Mouse (Mus musculus) E14TG2a.4 (cell line): Measurements from ENCODE around the gene Slc35g2.

ENCODE experiments used
- H3K27me3 ChIP-seq: 2 replicates; pipeline ENCODE4 v1.6.1; 2014; ENCODE audit warnings: low read length, control low read depth; ENCODE audit not compliant: insufficient read depth
- H3K36me3 ChIP-seq: 2 replicates; pipeline ENCODE4 v1.6.1; 2014; ENCODE audit warnings: low read length, control low read depth; ENCODE audit not compliant: insufficient read depth
- H3K4me1 ChIP-seq: replicated peaks from 2 replicates; pipeline ENCODE4 v1.6.1; 2014; ENCODE audit warnings: low read depth, low read length, control low read depth
- H3K4me3 ChIP-seq: replicated peaks from 2 replicates; pipeline ENCODE4 v1.5.1; 2014; ENCODE audit warnings: mild to moderate bottlenecking, low read length
- H3K9me3 ChIP-seq: 2 replicates; pipeline ENCODE4 v1.6.1; 2014; ENCODE audit warnings: low read length, control low read depth
- CTCF ChIP-seq: conservative IDR thresholded peaks from 2 replicates; pipeline ENCODE4 v1.5.1; 2014; ENCODE audit warnings: low read length
- NANOG ChIP-seq: IDR thresholded peaks from 2 replicates; pipeline ENCODE4 v1.6.1; 2014; ENCODE audit warnings: borderline replicate concordance, low read length, mixed read lengths
- POU5F1 ChIP-seq: IDR thresholded peaks from 2 replicates; pipeline ENCODE4 v1.6.1; 2014; ENCODE audit warnings: low read length, borderline replicate concordance

Gene Slc35g2

GRCm38 (mm10) chr9:100570626-100571233, at the start of gene Slc35g2:
Gene Slc35g2, minus strand, starts transcription at chr9:100571090.
- TF ChIP-seq POU5F1 (no peak), NANOG (no peak), CTCF (no peak)
- Histone ChIP-seq H3K9me3 (no peaks in the 10 kb centered on the region), H3K36me3 (no peaks in the 10 kb centered on the region), H3K4me3 (peak within 1 kb of the TSS; percentile 83), H3K4me1 (peaks cover 11% of the 10 kb centered on the region), H3K27me3 (peaks cover 70% of the 10 kb centered on the region)

- TF ChIP-seq CTCF (no peak), POU5F1 (no peak)
- H3K36me3 ChIP-seq, result no peaks in the 10 kb centered on the region
- no peaks in the 10 kb centered on the region for H3K9me3 ChIP-seq
- no peaks in the 10 kb centered on the region for H3K27me3 ChIP-seq
- H3K4me1 ChIP-seq, result peaks cover 7% of the 10 kb centered on the region; the same call in 1 of the 2 replicates
- H3K4me3 ChIP-seq, result no peak overlapping the region
Measured at GRCm38 (mm10) chr9:100616947-100617346, 46.1 kb upstream of the Slc35g2 start.

- Histone ChIP-seq H3K9me3 (no peaks in the 10 kb centered on the region), H3K36me3 (no peaks in the 10 kb centered on the region), H3K4me1 (peaks cover 2% of the 10 kb centered on the region; the same call in 1 of the 2 replicates), H3K27me3 (no peaks in the 10 kb centered on the region; the same call in 1 of the 2 replicates), H3K4me3 (no peak overlapping the region)
- no peak for TF ChIP-seq NANOG
- no peak for TF ChIP-seq POU5F1
- TF ChIP-seq CTCF, result no peak
Measured at GRCm38 (mm10) chr9:100613501-100614071, 42.7 kb upstream of the Slc35g2 start.

- H3K36me3 ChIP-seq, result no peaks in the 10 kb centered on the region
- H3K4me3 ChIP-seq, result no peak overlapping the region
- TF ChIP-seq CTCF (no peak), NANOG (no peak), POU5F1 (no peak)
- H3K27me3 ChIP-seq, result peaks cover 18% of the 10 kb centered on the region; the same call in 1 of the 2 replicates
- H3K4me1 ChIP-seq, result peaks cover 15% of the 10 kb centered on the region
- 0 out of 2 replicates have a peak, but pooled peaks cover 4% of the 10 kb centered on the region for H3K9me3 ChIP-seq
Measured at GRCm38 (mm10) chr9:100605985-100606554, 35.2 kb upstream of the Slc35g2 start.

- Histone ChIP-seq H3K9me3 (0 out of 2 replicates have a peak, but pooled peaks cover 4% of the 10 kb centered on the region), H3K4me3 (no peak overlapping the region), H3K36me3 (no peaks in the 10 kb centered on the region), H3K27me3 (peaks cover 18% of the 10 kb centered on the region; the same call in 1 of the 2 replicates), H3K4me1 (peaks cover 15% of the 10 kb centered on the region)
- TF ChIP-seq CTCF (no peak), POU5F1 (no peak), NANOG (no peak)
Measured at GRCm38 (mm10) chr9:100605522-100605921, 34.6 kb upstream of the Slc35g2 start.

GRCm38 (mm10) chr9:100603156-100603555, 32.3 kb upstream of the Slc35g2 start:
- TF ChIP-seq CTCF, result no peak
- Histone ChIP-seq H3K36me3 (no peaks in the 10 kb centered on the region), H3K4me1 (peaks cover 15% of the 10 kb centered on the region), H3K4me3 (no peak overlapping the region), H3K27me3 (peaks cover 18% of the 10 kb centered on the region; the same call in 1 of the 2 replicates), H3K9me3 (0 out of 2 replicates have a peak, but pooled peaks cover 4% of the 10 kb centered on the region)

- Histone ChIP-seq H3K4me1 (peaks cover 23% of the 10 kb centered on the region), H3K9me3 (0 out of 2 replicates have a peak, but pooled peaks cover under 1% of the 10 kb centered on the region), H3K4me3 (no peak overlapping the region), H3K36me3 (no peaks in the 10 kb centered on the region), H3K27me3 (peaks cover 15% of the 10 kb centered on the region; the same call in 1 of the 2 replicates)
- no peak for TF ChIP-seq POU5F1
- TF ChIP-seq NANOG, result no peak
- TF ChIP-seq CTCF, result no peak
Measured at GRCm38 (mm10) chr9:100602130-100602529, 31.2 kb upstream of the Slc35g2 start.

- Histone ChIP-seq H3K4me3 (no peak overlapping the region), H3K9me3 (peaks cover 6% of the 10 kb centered on the region; the same call in 1 of the 2 replicates), H3K27me3 (peaks cover 15% of the 10 kb centered on the region; the same call in 1 of the 2 replicates), H3K4me1 (peaks cover 13% of the 10 kb centered on the region), H3K36me3 (no peaks in the 10 kb centered on the region)
- no peak for TF ChIP-seq CTCF
- TF ChIP-seq POU5F1, result no peak
- no peak for TF ChIP-seq NANOG
Measured at GRCm38 (mm10) chr9:100599761-100600328, 29.0 kb upstream of the Slc35g2 start.

GRCm38 (mm10) chr9:100597546-100597945, 26.7 kb upstream of the Slc35g2 start, which contains the start of gene Stag1:
Gene Stag1, plus strand, starts transcription at chr9:100597798.
- Histone ChIP-seq H3K4me1 (peaks cover 13% of the 10 kb centered on the region), H3K4me3 (peak within 1 kb of the TSS; percentile 30; the same call in 1 of the 2 replicates), H3K36me3 (no peaks in the 10 kb centered on the region), H3K27me3 (peaks cover 18% of the 10 kb centered on the region), H3K9me3 (peaks cover 9% of the 10 kb centered on the region; the same call in 1 of the 2 replicates)
- TF ChIP-seq CTCF (no peak), POU5F1 (no peak), NANOG (no peak)
